Comparison of ENCODE assay signal across 27 mouse cellular contexts in the genomic region with DNA sequence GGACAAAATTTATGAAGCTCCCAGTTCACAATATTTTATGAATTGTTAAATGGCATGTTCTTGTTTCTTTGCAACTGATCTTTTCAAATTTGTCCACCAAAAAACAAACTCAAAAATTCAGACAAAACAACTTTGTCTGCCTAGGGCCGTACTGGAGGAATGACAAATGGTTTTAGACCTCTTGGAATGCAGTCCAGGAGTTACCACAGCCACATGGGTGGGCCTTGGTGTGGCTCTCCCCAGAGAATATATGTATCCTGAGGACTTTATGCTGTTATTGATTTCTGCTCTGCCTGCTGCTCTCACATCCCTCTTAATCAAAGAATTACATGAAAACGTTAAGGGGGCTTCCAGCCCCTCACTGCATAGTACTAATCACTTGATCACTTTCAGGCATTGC.
"Had no signal": no experiment of that assay in that cellular context is flagged by ENCODE, and none has a peak within 500 bp of the region (broad histone marks: within the 10 kb centered on the region; RNA-seq: fewer than 3 reads in every experiment).

No protein-coding gene starts in this region.

- H3K27me3 ChIP-seq: heart, embryonic 12.5 days; hindbrain, embryonic 12.5 days; intestine, embryonic 15.5 days; kidney, embryonic 15.5 days; limb, embryonic 13.5 days; limb, embryonic 15.5 days; liver, embryonic 13.5 days had no signal

- ATAC-seq: hindbrain, embryonic 16.5 days; inflammation-experienced regulatory T-cells, adult 6 months; intestine, embryonic 15.5 days; intestine, postnatal 0 days had no signal

- H3K4me2 ChIP-seq: heart, embryonic 12.5 days; hindbrain, embryonic 12.5 days; hindbrain, embryonic 14.5 days; intestine, embryonic 15.5 days; kidney, embryonic 15.5 days; limb, embryonic 13.5 days; limb, embryonic 15.5 days; liver, embryonic 13.5 days had no signal

- H3K9ac ChIP-seq: heart, embryonic 12.5 days; hindbrain, embryonic 12.5 days; hindbrain, embryonic 14.5 days; intestine, embryonic 15.5 days; kidney, embryonic 15.5 days; limb, embryonic 13.5 days; limb, embryonic 15.5 days; liver, embryonic 13.5 days had no signal

- H3K9me3 ChIP-seq: heart, embryonic 10.5 days; heart, embryonic 12.5 days; hindbrain, embryonic 10.5 days; hindbrain, embryonic 12.5 days; intestine, embryonic 15.5 days; kidney, embryonic 15.5 days; limb, embryonic 13.5 days; limb, embryonic 15.5 days; liver, embryonic 13.5 days had no signal

- DNase-seq: gastrocnemius, adult 2 months; gastrocnemius, postnatal 10 days; gastrocnemius, postnatal 25 days; heart, adult 18-20 months; heart, postnatal 10 days; heart, postnatal 4 days; kidney, adult 18-20 months; kidney, adult 9 months; kidney, postnatal 14 days; kidney, postnatal 36 days; layer of hippocampus, adult 9-11 months; layer of hippocampus, postnatal 36 days; left cerebral cortex, postnatal 4 days; liver, embryonic 13.5 days had no signal

- H3K4me3 ChIP-seq: gastrocnemius, adult 2 months; heart, embryonic 10.5 days; heart, embryonic 12.5 days; hindbrain, embryonic 10.5 days; hindbrain, embryonic 12.5 days; intestine, embryonic 15.5 days; kidney, embryonic 15.5 days; limb, embryonic 13.5 days; limb, embryonic 15.5 days; liver, embryonic 13.5 days had no signal

- H3K36me3 ChIP-seq: heart, embryonic 10.5 days; heart, embryonic 12.5 days; hindbrain, embryonic 10.5 days; hindbrain, embryonic 12.5 days; intestine, embryonic 15.5 days; kidney, embryonic 15.5 days; limb, embryonic 13.5 days; limb, embryonic 15.5 days; liver, embryonic 13.5 days had no signal

- H3K4me1 ChIP-seq: heart, embryonic 10.5 days; heart, embryonic 12.5 days; hindbrain, embryonic 10.5 days; hindbrain, embryonic 12.5 days; intestine, embryonic 15.5 days; kidney, embryonic 15.5 days; limb, embryonic 13.5 days; limb, embryonic 15.5 days; liver, embryonic 13.5 days had no signal

- H3K27ac ChIP-seq: gastrocnemius, adult 2 months; heart, embryonic 10.5 days; hindbrain, embryonic 10.5 days; hindbrain, embryonic 12.5 days; hindbrain, embryonic 14.5 days; intestine, embryonic 15.5 days; kidney, embryonic 15.5 days; kidney, postnatal 0 days; limb, embryonic 13.5 days; limb, embryonic 15.5 days; liver, embryonic 13.5 days had no signal
